Mouse (Mus musculus): ENCODE measurements around the gene C330007P06Rik. TPM values are rescaled to one million over a fixed set of nuclear protein-coding genes. Genes with fewer than 3 reads are reported as not detected.

C330007P06Rik gene
- total and polyA plus RNA-seq, 3 experiments = 2.1 to 83.2 (median 33.8) TPM

DNA sequence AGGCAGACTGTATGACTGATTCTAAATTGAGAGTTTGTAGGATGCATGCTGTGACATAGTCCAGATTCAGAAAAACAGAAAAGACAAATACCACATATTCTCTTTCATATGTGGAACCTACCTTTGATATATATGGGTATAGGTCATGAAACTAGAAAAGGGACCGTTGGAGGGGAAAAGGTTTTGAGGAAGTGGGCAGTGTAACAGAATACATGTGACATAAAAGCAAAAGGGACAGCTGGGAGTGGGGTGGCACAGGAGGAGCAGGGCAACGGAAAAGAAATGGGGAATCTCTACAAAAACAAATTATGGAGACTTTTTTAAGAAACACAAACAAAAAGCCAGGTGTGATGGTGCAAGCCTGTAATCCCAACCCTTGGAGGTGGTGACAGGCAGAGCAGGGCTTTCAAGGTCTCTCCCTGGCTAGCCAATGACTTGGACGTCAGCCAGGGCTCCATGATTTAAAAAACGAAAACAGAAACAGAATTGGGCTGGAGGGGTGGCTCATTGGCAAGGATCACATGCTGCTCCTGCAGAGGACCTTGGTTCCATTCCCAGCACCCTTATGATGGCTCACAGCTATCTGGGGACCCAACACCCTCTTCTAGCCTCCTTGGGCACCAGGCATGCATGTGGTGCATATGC is 30.4 kb downstream of the C330007P06Rik start:
- TF ChIP-seq POLR2AphosphoS5 (IDR thresholded peaks at IDR 0.05; ENCODE audit: insufficient replicate concordance, low read depth, low read length) = no peak
- no peak for TF ChIP-seq CTCF (IDR thresholded peaks at IDR 0.05; ENCODE audit: low read depth, low read length)
- TF ChIP-seq TAL1 (conservative IDR thresholded peaks at IDR 0.05; ENCODE audit: low read depth, low read length) = no peak
- no peak for TF ChIP-seq GATA1 (IDR thresholded peaks at IDR 0.05; ENCODE audit: borderline replicate concordance, low read length)
- no peak for TF ChIP-seq GATA2 (IDR thresholded peaks at IDR 0.05; ENCODE audit: borderline replicate concordance, low read depth, low read length)
- H3K36me3 ChIP-seq (replicated peaks) = peaks cover 55% of the 10 kb centered on the region
- no peaks in the 10 kb centered on the region for H3K4me1 ChIP-seq (ENCODE audit: insufficient read depth, low read depth, low read length)
- DNase-seq (ENCODE audit: low spot score) (no peak), ATAC-seq (ENCODE audit: extremely low read depth, insufficient number of reproducible peaks, low FRiP score, poor library complexity, severe bottlenecking) (no peak)
- H3K27me3 ChIP-seq (ENCODE audit: insufficient read depth, low read length) = no peaks in the 10 kb centered on the region
- H3K9me3 ChIP-seq (replicated peaks) = no peaks in the 10 kb centered on the region
- H3K4me3 ChIP-seq (ENCODE audit: low read depth, low read length) = no peak overlapping the region

DNA sequence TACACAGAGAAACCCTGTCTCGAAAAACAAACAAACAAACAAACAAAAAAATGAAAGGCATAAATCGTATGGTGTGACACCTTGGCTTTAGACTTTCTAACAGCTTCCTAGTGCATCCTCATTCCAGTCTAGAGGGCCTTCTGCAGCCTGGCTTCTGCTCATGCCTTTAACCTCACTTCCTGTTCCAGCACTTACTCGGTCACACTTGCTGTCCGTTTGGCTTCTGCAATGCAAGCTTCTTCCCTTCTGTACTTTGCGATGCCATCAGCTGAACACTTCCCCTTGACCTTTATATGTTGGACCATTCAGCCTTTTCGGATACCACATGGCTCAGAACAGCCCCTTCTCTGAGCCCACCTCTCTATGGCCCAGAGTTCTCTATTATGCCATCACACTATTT is 32.2 kb downstream of the C330007P06Rik start:
- ATAC-seq (ENCODE audit: extremely low read depth, insufficient number of reproducible peaks, low FRiP score, poor library complexity, severe bottlenecking) (no peak), DNase-seq (ENCODE audit: low spot score) (no peak)
- Histone ChIP-seq H3K27me3 (ENCODE audit: insufficient read depth, low read length) (no peaks in the 10 kb centered on the region), H3K36me3 (replicated peaks) (peaks cover 46% of the 10 kb centered on the region), H3K4me3 (ENCODE audit: low read depth, low read length) (no peak overlapping the region), H3K9me3 (replicated peaks) (no peaks in the 10 kb centered on the region), H3K4me1 (ENCODE audit: insufficient read depth, low read depth, low read length) (peaks cover 6% of the 10 kb centered on the region; the same call in 1 of the 2 replicates)
- TF ChIP-seq GATA2 (IDR thresholded peaks at IDR 0.05; ENCODE audit: borderline replicate concordance, low read depth, low read length) (no peak), GATA1 (IDR thresholded peaks at IDR 0.05; ENCODE audit: borderline replicate concordance, low read length) (no peak), TAL1 (conservative IDR thresholded peaks at IDR 0.05; ENCODE audit: low read depth, low read length) (no peak), CTCF (IDR thresholded peaks at IDR 0.05; ENCODE audit: low read depth, low read length) (no peak), POLR2AphosphoS5 (IDR thresholded peaks at IDR 0.05; ENCODE audit: insufficient replicate concordance, low read depth, low read length) (no peak)

DNA sequence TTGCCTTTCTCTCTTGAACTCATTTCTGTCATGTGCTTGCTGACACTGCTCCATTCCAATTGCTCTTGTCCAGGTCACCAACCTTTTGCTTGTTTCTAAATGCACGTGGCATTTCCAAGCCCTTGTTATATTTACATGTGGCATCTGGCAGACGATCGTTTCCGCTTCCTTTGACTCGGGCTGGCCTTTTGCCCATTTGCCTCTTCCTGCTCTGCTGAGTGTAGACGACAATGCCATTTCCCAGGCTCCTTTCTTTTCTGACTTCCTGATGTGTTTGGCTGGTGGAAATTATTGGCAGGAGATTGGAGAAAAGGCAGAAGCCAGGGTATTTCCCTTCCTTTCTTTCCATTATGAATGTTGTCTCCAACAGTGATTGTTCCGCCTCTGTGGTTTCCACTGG is 34.5 kb downstream of the C330007P06Rik start:
- no peak for ATAC-seq (ENCODE audit: extremely low read depth, insufficient number of reproducible peaks, low FRiP score, poor library complexity, severe bottlenecking)
- TF ChIP-seq POLR2AphosphoS5 (IDR thresholded peaks at IDR 0.05; ENCODE audit: insufficient replicate concordance, low read depth, low read length) = no peak
- no peak for TF ChIP-seq GATA2 (IDR thresholded peaks at IDR 0.05; ENCODE audit: borderline replicate concordance, low read depth, low read length)
- TF ChIP-seq TAL1 (conservative IDR thresholded peaks at IDR 0.05; ENCODE audit: low read depth, low read length) = no peak
- TF ChIP-seq GATA1 (IDR thresholded peaks at IDR 0.05; ENCODE audit: borderline replicate concordance, low read length) = no peak
- no peak for TF ChIP-seq CTCF (IDR thresholded peaks at IDR 0.05; ENCODE audit: low read depth, low read length)

DNA sequence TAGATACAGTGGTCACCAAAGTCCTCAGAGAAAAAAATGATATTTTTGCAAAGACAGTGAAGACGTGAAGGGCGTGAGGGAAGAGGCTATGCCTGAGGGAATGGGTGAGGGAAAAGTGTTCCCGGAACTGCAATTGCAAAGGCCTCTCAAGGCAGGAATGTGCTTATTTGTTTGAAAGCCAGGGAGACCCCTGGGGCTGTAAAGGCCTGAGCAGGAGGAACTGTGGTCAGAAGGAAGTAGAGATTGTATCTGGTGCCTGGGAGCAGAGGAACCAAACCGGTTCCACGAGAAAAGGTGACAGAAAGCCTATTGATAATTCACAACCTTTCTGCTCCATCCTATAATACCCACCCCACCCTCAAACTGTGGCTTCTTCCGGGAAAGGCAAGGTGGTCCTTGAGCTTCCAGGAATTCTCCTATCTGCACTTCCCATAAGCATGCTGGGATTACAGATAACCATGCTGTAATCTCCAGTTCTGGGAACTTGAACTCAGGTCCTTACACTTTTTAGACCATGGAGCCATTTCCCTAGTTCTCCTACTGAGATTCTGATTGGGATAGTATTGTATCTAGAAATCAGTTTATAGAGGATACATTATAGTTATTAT is 36.7 kb downstream of the C330007P06Rik start:
- peaks cover 35% of the 10 kb centered on the region for H3K36me3 ChIP-seq (replicated peaks)
- no peaks in the 10 kb centered on the region for H3K27me3 ChIP-seq (ENCODE audit: insufficient read depth, low read length)
- H3K4me3 ChIP-seq (ENCODE audit: low read depth, low read length) = no peak overlapping the region
- DNase-seq (ENCODE audit: low spot score) = no peak
- TF ChIP-seq TAL1 (conservative IDR thresholded peaks at IDR 0.05; ENCODE audit: low read depth, low read length) = 0 out of 2 replicates have a peak, but pooled peaks have one; percentile 16
- TF ChIP-seq GATA1 (IDR thresholded peaks at IDR 0.05; ENCODE audit: borderline replicate concordance, low read length) = no peak
- TF ChIP-seq GATA2 (IDR thresholded peaks at IDR 0.05; ENCODE audit: borderline replicate concordance, low read depth, low read length) = no peak
- peaks cover 6% of the 10 kb centered on the region; the same call in 1 of the 2 replicates for H3K4me1 ChIP-seq (ENCODE audit: insufficient read depth, low read depth, low read length)
- no peaks in the 10 kb centered on the region for H3K9me3 ChIP-seq (replicated peaks)
- ATAC-seq (ENCODE audit: extremely low read depth, insufficient number of reproducible peaks, low FRiP score, poor library complexity, severe bottlenecking) = no peak

More for the DNA sequence above, 34.5 kb downstream of the C330007P06Rik start:
- peaks cover 6% of the 10 kb centered on the region; the same call in 1 of the 2 replicates for H3K4me1 ChIP-seq (ENCODE audit: insufficient read depth, low read depth, low read length)
- no peaks in the 10 kb centered on the region for H3K27me3 ChIP-seq (ENCODE audit: insufficient read depth, low read length)
- no peak overlapping the region for H3K4me3 ChIP-seq (ENCODE audit: low read depth, low read length)
- H3K9me3 ChIP-seq (replicated peaks) = no peaks in the 10 kb centered on the region
- no peak for DNase-seq (ENCODE audit: low spot score)
- peaks cover 41% of the 10 kb centered on the region for H3K36me3 ChIP-seq (replicated peaks)

DNA sequence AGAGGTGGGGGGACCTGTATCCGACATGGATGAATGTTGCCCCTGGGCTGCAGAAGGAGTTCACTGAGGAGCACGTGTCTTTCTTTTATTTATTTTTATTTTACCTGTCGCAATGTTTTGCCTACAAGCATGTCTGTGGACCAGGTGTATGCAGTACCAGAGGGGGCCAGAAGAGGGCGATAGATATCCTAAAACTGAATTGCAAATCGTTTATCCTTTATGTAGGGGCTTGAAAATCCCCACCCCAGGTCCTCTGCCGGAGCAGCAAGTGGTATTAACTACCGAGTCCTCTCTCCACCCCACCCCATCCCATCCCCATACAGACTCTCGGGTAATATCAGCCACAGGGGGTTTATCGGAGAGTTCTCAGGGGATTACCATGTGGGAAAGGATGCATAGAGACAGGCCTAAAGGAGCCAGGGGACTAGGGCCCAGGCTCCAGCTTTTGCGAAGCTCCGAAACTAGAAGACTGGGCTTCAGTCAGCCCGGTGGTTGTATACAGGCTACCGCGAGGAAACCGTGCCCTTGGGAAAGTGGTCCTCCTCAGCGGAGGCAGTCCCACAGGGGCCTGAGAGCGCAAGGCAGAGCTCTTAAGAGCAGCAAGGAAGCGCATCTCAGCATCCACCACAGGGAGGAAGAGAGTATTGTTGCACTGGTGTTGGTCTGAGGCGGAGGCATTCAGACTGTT is 40.4 kb downstream of the C330007P06Rik start:
- peaks cover 6% of the 10 kb centered on the region; the same call in 1 of the 2 replicates for H3K4me1 ChIP-seq (ENCODE audit: insufficient read depth, low read depth, low read length)
- no peak for ATAC-seq (ENCODE audit: extremely low read depth, insufficient number of reproducible peaks, low FRiP score, poor library complexity, severe bottlenecking)
- TF ChIP-seq TAL1 (conservative IDR thresholded peaks at IDR 0.05; ENCODE audit: low read depth, low read length) (no peak), GATA1 (IDR thresholded peaks at IDR 0.05; ENCODE audit: borderline replicate concordance, low read length) (no peak), CTCF (IDR thresholded peaks at IDR 0.05; ENCODE audit: low read depth, low read length) (peak; percentile 50; the same call in 1 of the 2 replicates), POLR2AphosphoS5 (IDR thresholded peaks at IDR 0.05; ENCODE audit: insufficient replicate concordance, low read depth, low read length) (no peak), GATA2 (IDR thresholded peaks at IDR 0.05; ENCODE audit: borderline replicate concordance, low read depth, low read length) (no peak)
- H3K27me3 ChIP-seq (ENCODE audit: insufficient read depth, low read length) = no peaks in the 10 kb centered on the region
- no peaks in the 10 kb centered on the region for H3K9me3 ChIP-seq (replicated peaks)
- peaks cover 27% of the 10 kb centered on the region for H3K36me3 ChIP-seq (replicated peaks)
- no peak overlapping the region for H3K4me3 ChIP-seq (ENCODE audit: low read depth, low read length)
- peak; percentile 2 for DNase-seq (ENCODE audit: low spot score)

DNA sequence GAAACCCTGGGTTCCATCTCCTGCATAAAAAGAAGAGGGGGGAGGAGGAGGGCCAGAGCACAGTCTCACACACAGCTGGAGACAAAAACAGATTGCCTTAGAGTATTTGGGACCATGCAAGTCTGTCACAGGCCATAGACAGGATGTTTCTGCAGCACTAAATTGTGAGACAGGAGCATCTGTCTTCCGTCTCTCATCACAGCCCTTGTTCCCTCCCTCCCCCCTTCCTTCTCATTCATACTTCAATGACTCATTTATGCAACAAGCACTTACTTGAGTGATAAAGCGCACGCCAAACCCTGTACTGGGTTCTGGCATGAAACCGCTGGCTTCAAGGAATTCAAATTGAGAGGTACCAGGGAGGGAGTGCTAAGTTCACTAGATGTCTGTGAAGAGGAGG is 42.3 kb downstream of the C330007P06Rik start:
- Histone ChIP-seq H3K4me1 (ENCODE audit: insufficient read depth, low read depth, low read length) (no peaks in the 10 kb centered on the region; the same call in 1 of the 2 replicates), H3K4me3 (ENCODE audit: low read depth, low read length) (no peak overlapping the region), H3K36me3 (replicated peaks) (peaks cover 33% of the 10 kb centered on the region), H3K9me3 (replicated peaks) (no peaks in the 10 kb centered on the region), H3K27me3 (ENCODE audit: insufficient read depth, low read length) (no peaks in the 10 kb centered on the region)
- no peak for TF ChIP-seq GATA2 (IDR thresholded peaks at IDR 0.05; ENCODE audit: borderline replicate concordance, low read depth, low read length)
- no peak for TF ChIP-seq GATA1 (IDR thresholded peaks at IDR 0.05; ENCODE audit: borderline replicate concordance, low read length)
- TF ChIP-seq TAL1 (conservative IDR thresholded peaks at IDR 0.05; ENCODE audit: low read depth, low read length) = no peak
- no peak for TF ChIP-seq CTCF (IDR thresholded peaks at IDR 0.05; ENCODE audit: low read depth, low read length)
- TF ChIP-seq POLR2AphosphoS5 (IDR thresholded peaks at IDR 0.05; ENCODE audit: insufficient replicate concordance, low read depth, low read length) = no peak
- no peak for ATAC-seq (ENCODE audit: extremely low read depth, insufficient number of reproducible peaks, low FRiP score, poor library complexity, severe bottlenecking)
- DNase-seq (ENCODE audit: low spot score) = no peak

All from G1E (cell line).